Mouse (Mus musculus) bone marrow, adult 2 months (tissue): ENCODE results near the gene Ppm1m. TPM values are rescaled to one million over a fixed set of nuclear protein-coding genes. Genes with fewer than 3 reads are reported as not detected.

Source experiments
- H3K27ac ChIP-seq: fragments of 200-500 bp; 2 replicates; pipeline ENCODE4 v1.5.1; 2012; ENCODE audit warnings: low read depth, mild to moderate bottlenecking, control low read depth, inconsistent platforms, low read length; ENCODE audit not compliant: control insufficient read depth, poor library complexity, insufficient read depth
- H3K4me1 ChIP-seq: fragments of 200-500 bp; 2 replicates; pipeline ENCODE4 v1.6.1; 2011; ENCODE audit warnings: low read length; ENCODE audit not compliant: control insufficient read depth, insufficient read depth
- H3K4me3 ChIP-seq: fragments of 200-500 bp; replicated peaks from 2 replicates; pipeline ENCODE3; 2011; ENCODE audit warnings: mild to moderate bottlenecking, low read depth, low read length, control low read depth; ENCODE audit not compliant: control insufficient read depth
- CTCF ChIP-seq: fragments of 200-500 bp; IDR thresholded peaks from 2 replicates; pipeline ENCODE4 v1.5.1; 2011; ENCODE audit warnings: low read length, control low read depth; ENCODE audit not compliant: control insufficient read depth, insufficient read depth
- POLR2A ChIP-seq: fragments of 200-500 bp; IDR thresholded peaks from 2 replicates; pipeline ENCODE4 v1.6.1; 2011; ENCODE audit warnings: low read depth, mild to moderate bottlenecking, control low read depth, low read length, borderline replicate concordance; ENCODE audit not compliant: control insufficient read depth
- WGBS: fragments of 180-500 bp; shearing (Covaris S2); methylation state at CpG from one replicate; pipeline ENCODE4 v1.1.7; 2018; 5-methylcytosine and 5-hydroxymethylcytosine counted together
- polyA plus RNA-seq: library from polyadenylated mRNA; stranded (reverse); fragments of >200 nt; gene quantifications from 2 replicates; pipeline ENCODE4 v1.2.4, GENCODE M21; 2011; ENCODE audit warnings: low replicate concordance; ENCODE audit not compliant: missing spikeins, insufficient read depth, insufficient read length

Ppm1m gene
- polyA plus RNA-seq, 1 experiment: 91.7 TPM

DNA sequence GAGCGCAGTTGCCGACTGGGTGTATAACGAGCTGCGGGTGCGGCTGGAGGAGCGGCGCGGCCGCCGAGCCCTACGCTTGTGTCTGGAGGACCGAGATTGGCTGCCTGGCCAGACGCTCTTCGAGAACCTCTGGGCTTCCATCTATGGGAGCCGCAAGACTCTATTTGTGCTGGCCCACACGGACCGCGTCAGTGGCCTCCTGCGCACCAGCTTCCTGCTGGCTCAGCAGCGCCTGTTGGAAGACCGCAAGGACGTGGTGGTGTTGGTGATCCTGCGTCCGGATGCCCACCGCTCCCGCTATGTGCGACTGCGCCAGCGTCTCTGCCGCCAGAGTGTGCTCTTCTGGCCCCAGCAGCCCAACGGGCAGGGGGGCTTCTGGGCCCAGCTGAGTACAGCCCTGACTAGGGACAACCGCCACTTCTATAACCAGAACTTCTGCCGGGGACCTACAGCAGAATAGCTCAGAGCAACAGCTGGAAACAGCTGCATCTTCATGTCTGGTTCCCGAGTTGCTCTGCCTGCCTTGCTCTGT is 26.7 kb upstream of the Ppm1m start:
- no peak for TF ChIP-seq POLR2A
- no peak for TF ChIP-seq CTCF
- Histone ChIP-seq H3K27ac (no peak overlapping the region; the same call in 1 of the 2 replicates), H3K4me3 (peak overlapping the region; percentile 25), H3K4me1 (peaks cover 13% of the 10 kb centered on the region)
- 7% methylated on average over 34 of the region's 34 CpGs for WGBS

- Histone ChIP-seq H3K27ac (no peak overlapping the region), H3K4me3 (peak overlapping the region; percentile 25), H3K4me1 (peaks cover 15% of the 10 kb centered on the region)
- TF ChIP-seq CTCF (no peak), POLR2A (no peak)
- 62% methylated on average over 24 of the region's 24 CpGs for WGBS
These were observed 26.1 kb upstream of the Ppm1m start for GRCm38 (mm10) chr9:106225469-106226150.

DNA sequence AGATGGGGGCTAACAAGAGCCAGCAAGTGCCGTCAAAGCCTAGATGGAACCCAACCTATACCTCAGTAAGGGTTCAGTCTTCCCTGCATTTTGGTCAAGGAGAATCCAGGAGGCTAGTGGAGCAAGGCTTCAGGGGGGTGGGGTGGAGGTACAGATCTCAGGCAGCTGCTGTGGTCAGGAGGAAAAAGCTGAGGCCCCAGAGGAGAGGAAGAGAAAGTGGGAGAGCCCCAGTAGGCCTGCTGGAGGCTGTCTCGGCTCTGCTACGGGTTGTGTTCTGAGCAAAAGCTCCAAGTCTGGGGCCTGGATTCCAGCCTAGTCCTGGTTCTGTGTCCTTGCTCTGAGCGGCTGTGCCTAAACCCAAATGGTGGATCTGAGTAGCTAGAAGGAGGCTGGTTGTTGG is 23.4 kb upstream of the Ppm1m start:
- 35% methylated on average over 4 of the region's 4 CpGs for WGBS
- Histone ChIP-seq H3K4me3 (peak overlapping the region; percentile 67), H3K27ac (peak overlapping the region; percentile 88), H3K4me1 (peaks cover 13% of the 10 kb centered on the region)
- TF ChIP-seq POLR2A (no peak), CTCF (no peak)

DNA sequence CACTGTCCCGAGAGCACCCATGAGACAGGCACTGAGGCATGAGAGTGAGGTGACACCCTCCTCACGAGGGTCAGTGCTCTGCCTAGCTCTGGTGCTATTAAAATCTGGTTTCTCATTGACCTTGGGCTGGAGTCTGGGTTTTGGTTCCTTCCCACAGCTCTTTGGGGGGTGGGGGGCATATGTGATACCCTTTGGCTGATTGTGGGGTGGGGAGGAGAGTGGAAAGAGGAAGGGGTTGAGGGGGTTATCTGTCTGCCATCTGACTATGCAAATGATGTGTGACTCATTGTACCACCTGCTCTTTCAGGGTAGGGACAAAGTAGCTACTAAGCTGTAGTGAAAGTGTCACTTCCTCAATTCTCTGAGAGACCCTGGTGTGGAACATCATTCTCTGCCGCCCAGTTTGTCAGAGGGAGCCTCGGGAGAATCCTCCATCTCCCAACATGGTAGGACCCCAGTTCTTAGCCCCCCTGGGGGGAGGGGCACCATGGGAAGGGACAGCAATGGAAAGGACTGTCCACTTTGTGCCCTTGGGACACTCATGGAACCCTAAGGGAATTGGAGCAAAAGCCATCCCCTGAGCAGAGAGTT is 22.8 kb upstream of the Ppm1m start, which contains the start of gene Tlr9:
Gene Tlr9, plus strand, starts transcription at position 338 of the 591 bp plus-strand sequence.
- peaks cover 13% of the 10 kb centered on the region for H3K4me1 ChIP-seq
- TF ChIP-seq POLR2A (0 out of 2 replicates have a peak, but pooled peaks have one; percentile 14), CTCF (no peak)
- peak within 1 kb of the TSS; percentile 88 for H3K27ac ChIP-seq
- WGBS: 2% methylated on average over 4 of the region's 4 CpGs
- peak within 1 kb of the TSS; percentile 67 for H3K4me3 ChIP-seq

DNA sequence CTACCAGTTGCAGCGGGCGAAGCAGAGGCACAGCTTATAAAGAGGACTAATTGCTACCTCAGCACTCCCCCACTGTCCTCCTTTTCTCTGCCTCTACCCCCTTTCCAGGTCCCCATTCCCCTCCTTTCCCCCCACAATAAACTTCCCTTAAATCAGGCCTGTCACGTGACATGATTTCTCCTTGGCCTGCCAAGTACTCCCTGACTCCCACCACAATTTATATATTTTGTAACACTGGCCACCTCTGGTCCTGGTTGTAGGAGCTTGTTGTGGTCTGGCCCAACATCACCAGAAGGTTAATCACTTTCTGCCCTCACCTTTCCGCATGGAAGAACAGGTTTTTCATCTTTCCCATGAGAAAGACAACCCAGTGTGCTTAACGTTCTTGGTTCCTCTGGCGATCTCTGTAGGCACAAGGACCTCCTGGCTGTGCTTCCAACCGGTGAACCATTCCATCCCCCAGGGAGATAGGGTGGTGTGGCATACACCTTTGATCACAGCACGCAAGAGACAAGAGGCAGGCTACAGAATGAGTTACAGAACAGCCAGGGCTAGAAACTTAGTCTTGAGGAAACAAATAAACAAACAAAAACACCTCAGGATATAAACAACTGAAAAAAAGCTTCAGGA is 21.5 kb upstream of the Ppm1m start:
- Histone ChIP-seq H3K4me1 (peaks cover 13% of the 10 kb centered on the region), H3K27ac (no peak overlapping the region), H3K4me3 (no peak overlapping the region)
- WGBS: 72% methylated on average over 8 of the region's 8 CpGs
- TF ChIP-seq CTCF (no peak), POLR2A (no peak)

DNA sequence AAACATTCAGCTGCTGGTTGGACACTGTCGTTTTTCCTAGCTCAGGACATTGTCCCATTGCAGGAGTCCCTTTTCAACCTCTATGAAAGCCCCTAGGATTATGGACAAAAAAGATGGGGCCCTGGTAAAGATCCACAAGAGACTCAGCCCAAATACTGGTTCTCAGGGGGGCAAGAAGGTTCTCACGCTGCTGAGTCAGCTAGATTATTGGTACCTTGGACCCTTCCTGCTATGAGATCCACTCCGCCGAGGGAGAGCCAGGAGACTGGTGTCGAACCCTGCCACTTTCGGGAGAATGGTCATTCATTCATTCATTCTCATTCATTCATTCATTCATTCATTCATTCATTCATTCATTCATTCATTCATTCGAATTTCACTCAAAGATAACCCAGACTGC is 17.4 kb upstream of the Ppm1m start:
- Histone ChIP-seq H3K4me3 (no peak overlapping the region), H3K27ac (no peak overlapping the region), H3K4me1 (peaks cover 6% of the 10 kb centered on the region)
- TF ChIP-seq CTCF (no peak), POLR2A (no peak)
- WGBS: 82% methylated on average over 7 of the region's 7 CpGs

DNA sequence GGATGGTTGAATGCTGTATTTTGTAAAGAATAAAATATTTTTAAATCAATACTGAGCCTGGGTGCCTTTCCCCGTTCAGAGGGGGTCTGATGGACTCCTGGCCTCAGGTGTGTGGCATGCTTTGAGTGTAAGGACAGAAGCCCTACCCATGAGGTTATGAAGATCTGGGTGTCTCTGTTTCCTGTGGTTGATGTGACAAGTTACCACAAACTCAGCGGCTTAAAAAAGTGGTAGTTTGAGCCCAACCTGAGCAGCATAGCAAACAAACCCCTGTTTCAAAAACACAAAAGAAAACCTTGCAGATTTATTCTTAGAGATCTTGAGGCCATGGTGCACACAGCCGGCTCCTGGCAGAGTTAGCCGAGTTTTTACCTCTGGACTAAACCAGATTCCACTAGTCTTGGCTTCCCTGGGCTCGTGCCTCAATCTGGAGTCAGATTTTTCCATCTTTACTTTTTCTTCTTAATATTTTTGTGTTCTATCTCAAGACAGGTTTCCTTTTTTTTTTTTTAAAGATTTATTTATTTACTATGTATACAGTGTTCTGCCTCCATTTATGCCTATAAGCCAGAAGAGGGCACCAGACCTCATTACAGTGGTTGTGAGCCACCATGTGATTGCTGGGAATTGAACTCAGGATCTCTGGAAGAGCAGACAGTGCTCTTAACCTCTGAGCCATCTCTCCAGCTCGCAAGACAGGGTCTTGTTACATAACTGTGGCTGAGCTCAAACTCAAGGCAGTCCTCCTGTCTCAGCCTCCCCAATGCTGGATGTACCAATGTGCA is 16.0 kb upstream of the Ppm1m start:
- TF ChIP-seq CTCF (peak; percentile 22; the same call in 1 of the 2 replicates), POLR2A (no peak)
- H3K27ac ChIP-seq: no peak overlapping the region
- no peaks in the 10 kb centered on the region; the same call in none of the 2 replicates for H3K4me1 ChIP-seq
- WGBS: 44% methylated on average over 6 of the region's 6 CpGs
- H3K4me3 ChIP-seq: no peak overlapping the region

GRCm38 (mm10) chr9:106212594-106212981 is 13.0 kb upstream of the Ppm1m start:
- Histone ChIP-seq H3K27ac (no peak overlapping the region), H3K4me1 (no peaks in the 10 kb centered on the region; the same call in none of the 2 replicates), H3K4me3 (no peak overlapping the region)
- no peak for TF ChIP-seq CTCF
- TF ChIP-seq POLR2A: no peak
- WGBS: 93% methylated on average over 12 of the region's 12 CpGs
